ENCODE assay signal across 8 mouse cellular contexts in the genomic region with DNA sequence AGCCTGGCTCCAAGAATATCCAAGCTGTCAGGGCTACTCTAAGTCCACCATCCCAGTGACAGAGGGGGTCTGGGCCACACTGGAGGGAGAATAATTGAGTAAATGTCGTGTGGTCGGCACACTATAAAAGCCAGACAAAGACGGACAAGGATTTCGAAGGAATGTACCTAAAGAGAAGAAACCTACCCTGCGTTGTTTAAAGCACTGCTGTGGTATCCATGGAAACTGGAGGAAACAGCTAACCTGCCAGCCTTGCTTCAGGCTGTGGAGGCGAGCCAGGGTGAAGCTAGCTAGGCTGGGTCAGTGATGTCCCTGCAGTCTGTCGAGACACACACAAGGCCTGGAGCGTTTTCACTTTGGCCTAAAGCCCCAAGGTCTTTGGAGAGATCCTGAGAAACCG.
DNase-seq lines count a peak whose midpoint lies in the region; ATAC-seq and TF ChIP-seq lines count a peak whose summit lies in the region.
"Had no signal": no experiment of that assay in that cellular context is flagged by ENCODE, and none has a peak within 500 bp of the region (broad histone marks: within the 10 kb centered on the region; RNA-seq: fewer than 3 reads in every experiment).

No protein-coding gene starts in this region.

- H3K4me3 ChIP-seq in lung, postnatal 0 days (ENCODE audit: low read depth, low read length): no peak overlapping the region
- H3K4me3 ChIP-seq: heart, embryonic 15.5 days had no signal

- H3K27ac ChIP-seq in lung, postnatal 0 days (ENCODE audit: low read length): no peak overlapping the region
- H3K27ac ChIP-seq: heart, embryonic 15.5 days had no signal

- TF ChIP-seq EP300 in lung, postnatal 0 days (IDR thresholded peaks at IDR 0.05): no peak

- DNase-seq in lung, postnatal 14 days: peak; percentile 19
- no peak for DNase-seq in lung, postnatal 0 days (ENCODE audit: low spot score)
- DNase-seq in cerebellum, adult 9-11 months: peak; percentile 15
- DNase-seq in gastrocnemius, postnatal 10 days: peak; percentile 39
- DNase-seq in mesoderm, embryonic 11.5 days (ENCODE audit: low read depth, low spot score): peak; percentile 30
- DNase-seq in kidney, adult 11 months: no peak
- no peak for DNase-seq in spleen, adult 18-20 months

- 50% methylated on average over 9 of the region's 9 CpGs for WGBS in lung, postnatal 0 days

- no peaks in the 10 kb centered on the region for H3K36me3 ChIP-seq in lung, postnatal 0 days (ENCODE audit: insufficient read depth, low read length)
- H3K36me3 ChIP-seq: heart, embryonic 15.5 days had no signal

- no peak overlapping the region for H3K9ac ChIP-seq in lung, postnatal 0 days (replicated peaks; ENCODE audit: low read depth)
- H3K9ac ChIP-seq: heart, embryonic 15.5 days had no signal

- no peak for TF ChIP-seq CTCF in lung, postnatal 0 days (IDR thresholded peaks at IDR 0.05)

- H3K4me1 ChIP-seq in lung, postnatal 0 days (ENCODE audit: insufficient read depth, low read depth, low read length): no peaks in the 10 kb centered on the region
- H3K4me1 ChIP-seq: heart, embryonic 15.5 days had no signal

- H3K27me3 ChIP-seq in lung, postnatal 0 days (replicated peaks; ENCODE audit: insufficient read depth, low read length): no peaks in the 10 kb centered on the region
- H3K27me3 ChIP-seq: heart, embryonic 15.5 days had no signal

- no peak for ATAC-seq in lung, postnatal 0 days

- no peak overlapping the region for H3K4me2 ChIP-seq in lung, postnatal 0 days (replicated peaks; ENCODE audit: low read depth, low read length)
- H3K4me2 ChIP-seq: heart, embryonic 15.5 days had no signal

- no peaks in the 10 kb centered on the region for H3K9me3 ChIP-seq in lung, postnatal 0 days (ENCODE audit: low read length)
- H3K9me3 ChIP-seq: heart, embryonic 15.5 days had no signal

Comparison
In these comparisons a context has a peak if more than half of its experiments do, and no peak if none do; other contexts are left out.
1. DNase-seq: peak in lung, postnatal 14 days (single experiment), cerebellum, adult 9-11 months (single experiment), gastrocnemius, postnatal 10 days (single experiment) and mesoderm, embryonic 11.5 days (single experiment); none in lung, postnatal 0 days (single experiment), kidney, adult 11 months (single experiment) and spleen, adult 18-20 months (0 of 2).